In genomic region chr9:120493781-120494180, GRCm38 (mm10) we compare ENCODE assay signal across 9 mouse cellular contexts. TPM values are rescaled to one million over a fixed set of nuclear protein-coding genes. Genes with fewer than 3 reads are reported as not detected.
DNase-seq lines count a peak whose midpoint lies in the region; ATAC-seq lines count a peak whose summit lies in the region.
"Had no signal": no experiment of that assay in that cellular context is flagged by ENCODE, and none has a peak within 500 bp of the region (broad histone marks: within the 10 kb centered on the region; RNA-seq: fewer than 3 reads in every experiment).

No protein-coding gene starts in this region.

- peaks cover 27% of the 10 kb centered on the region for H3K36me3 ChIP-seq in heart, embryonic 13.5 days
- peaks cover 22% of the 10 kb centered on the region for H3K36me3 ChIP-seq in hindbrain, embryonic 16.5 days (ENCODE audit: control insufficient read depth, insufficient read depth, low read length)
- peaks cover 28% of the 10 kb centered on the region for H3K36me3 ChIP-seq in midbrain, embryonic 13.5 days

- H3K4me3 ChIP-seq in heart, embryonic 13.5 days = peak overlapping the region; percentile 100
- H3K4me3 ChIP-seq in brown adipose tissue, adult 24 weeks (ENCODE audit: insufficient read depth, low read depth, low read length) = peak overlapping the region; percentile 99
- peak overlapping the region; percentile 76 for H3K4me3 ChIP-seq in hindbrain, embryonic 16.5 days (ENCODE audit: low read length)
- H3K4me3 ChIP-seq in midbrain, embryonic 13.5 days (replicated peaks) = peak overlapping the region; percentile 100

- no peaks in the 10 kb centered on the region for H3K9me3 ChIP-seq in heart, embryonic 13.5 days
- H3K9me3 ChIP-seq in hindbrain, embryonic 16.5 days (ENCODE audit: control insufficient read depth, low read length) = no peaks in the 10 kb centered on the region
- H3K9me3 ChIP-seq in midbrain, embryonic 13.5 days = no peaks in the 10 kb centered on the region

- no peaks in the 10 kb centered on the region for H3K27me3 ChIP-seq in heart, embryonic 13.5 days (replicated peaks)
- H3K27me3 ChIP-seq in hindbrain, embryonic 16.5 days (replicated peaks; ENCODE audit: control insufficient read depth, insufficient read depth, low read length) = no peaks in the 10 kb centered on the region
- H3K27me3 ChIP-seq in midbrain, embryonic 13.5 days = no peaks in the 10 kb centered on the region

- peak overlapping the region; percentile 100 for H3K9ac ChIP-seq in heart, embryonic 13.5 days
- H3K9ac ChIP-seq in hindbrain, embryonic 16.5 days (ENCODE audit: low read depth, low read length) = peak overlapping the region; percentile 90
- H3K9ac ChIP-seq in midbrain, embryonic 13.5 days (replicated peaks) = peak overlapping the region; percentile 100

- no peak for ATAC-seq in heart, embryonic 13.5 days (ENCODE audit: extremely low read depth, insufficient number of reproducible peaks, low FRiP score, low TSS enrichment)
- no peak for ATAC-seq in hindbrain, embryonic 16.5 days
- ATAC-seq in midbrain, embryonic 13.5 days = no peak

- H3K4me1 ChIP-seq in heart, embryonic 13.5 days = peaks cover 22% of the 10 kb centered on the region
- no peaks in the 10 kb centered on the region for H3K4me1 ChIP-seq in brown adipose tissue, adult 24 weeks (ENCODE audit: control insufficient read depth, insufficient read depth, insufficient read length, low read length)
- peaks cover 13% of the 10 kb centered on the region for H3K4me1 ChIP-seq in hindbrain, embryonic 16.5 days (ENCODE audit: control insufficient read depth, insufficient read depth, low read depth, low read length)
- peaks cover 21% of the 10 kb centered on the region for H3K4me1 ChIP-seq in midbrain, embryonic 13.5 days (replicated peaks)

- H3K4me2 ChIP-seq in heart, embryonic 13.5 days = peak overlapping the region; percentile 75
- peak overlapping the region; percentile 89 for H3K4me2 ChIP-seq in hindbrain, embryonic 16.5 days (ENCODE audit: low read length)
- peak overlapping the region; percentile 95 for H3K4me2 ChIP-seq in midbrain, embryonic 13.5 days (replicated peaks)

- peak overlapping the region; percentile 95; the same call in 1 of the 2 replicates for H3K27ac ChIP-seq in heart, embryonic 13.5 days (replicated peaks)
- H3K27ac ChIP-seq in brown adipose tissue, adult 24 weeks (replicated peaks; ENCODE audit: low read depth, low read length) = no peak overlapping the region
- no peak overlapping the region for H3K27ac ChIP-seq in hindbrain, embryonic 16.5 days (ENCODE audit: low read depth, low read length)
- H3K27ac ChIP-seq in midbrain, embryonic 13.5 days = peak overlapping the region; percentile 92; the same call in 1 of the 2 replicates

- 69% methylated on average over 12 of the region's 12 CpGs for WGBS in heart, embryonic 13.5 days
- 68% methylated on average over 12 of the region's 12 CpGs for WGBS in hindbrain, embryonic 16.5 days
- 78% methylated on average over 12 of the region's 12 CpGs for WGBS in midbrain, embryonic 13.5 days

- DNase-seq in heart, adult 11 months = no peak
- no peak for DNase-seq in thymus, postnatal 36 days
- no peak for DNase-seq in frontal cortex, postnatal 10 days (ENCODE audit: low spot score in 2 of 2)
- no peak for DNase-seq in kidney, adult 11 months

RNA-seq across cellular contexts. Expression of gene Eif1b, which starts 1.7 kb away (rescaled TPM):
- 125 and 143 TPM in 2 replicates for polyA plus RNA-seq in heart, embryonic 13.5 days (2015; fragmentation: Nextera tagmentation; extraction: Ambion mirVana)
- 46.0 and 50.9 TPM in 2 replicates for polyA plus RNA-seq in brown adipose tissue, adult 24 weeks (2012; ENCODE audit: insufficient read depth, insufficient read length, missing spikeins)
- polyA plus RNA-seq in hindbrain, embryonic 16.5 days (2015; fragmentation: Nextera tagmentation; extraction: Ambion mirVana) = 292 and 300 TPM in 2 replicates
- 328 and 344 TPM in 2 replicates for polyA plus RNA-seq in midbrain, embryonic 13.5 days (2015; fragmentation: Nextera tagmentation; extraction: Ambion mirVana)

RNA-seq across cellular contexts. Expression of gene Entpd3, which starts 45.8 kb away (rescaled TPM):
- 0.40 and 0.55 TPM in 2 replicates for polyA plus RNA-seq in heart, embryonic 13.5 days (2015; fragmentation: Nextera tagmentation; extraction: Ambion mirVana)
- polyA plus RNA-seq in brown adipose tissue, adult 24 weeks (2012; ENCODE audit: insufficient read depth, insufficient read length, missing spikeins) = not detected in 2 replicates
- polyA plus RNA-seq in hindbrain, embryonic 16.5 days (2015; fragmentation: Nextera tagmentation; extraction: Ambion mirVana) = 4.5 and 4.7 TPM in 2 replicates
- polyA plus RNA-seq in midbrain, embryonic 13.5 days (2015; fragmentation: Nextera tagmentation; extraction: Ambion mirVana) = 1.1 and 1.2 TPM in 2 replicates
- polyA plus RNA-seq: CD4-positive, CD25-positive, alpha-beta regulatory T cell, adult 4 months had no signal

Comparison
In these comparisons a context has a peak if more than half of its experiments do, and no peak if none do; other contexts are left out.
1. H3K27ac ChIP-seq: peak in heart, embryonic 13.5 days (single experiment) and midbrain, embryonic 13.5 days (single experiment); none in brown adipose tissue, adult 24 weeks (single experiment) and hindbrain, embryonic 16.5 days (single experiment).
2. Peak in every context shown above with its lines, with median percentiles within 50 percentile points of each other: H3K4me2 ChIP-seq, H3K4me3 ChIP-seq and H3K9ac ChIP-seq.